Mouse (Mus musculus): ENCODE measurements around the gene Kbtbd4. TPM values are rescaled to one million over a fixed set of nuclear protein-coding genes. Genes with fewer than 3 reads are reported as not detected.
A peak's percentile ranks its signal among the peaks of the same experiment; 100 is the strongest.
"Not testable (repeated sequence)": the region's sequence is repeated elsewhere in the genome, so short reads cannot be mapped to it uniquely, and the experiment has no call there.

The Kbtbd4 gene
- polyA plus RNA-seq, 1 experiment from 2014 or later: 49.8 TPM

- no peaks in the 10 kb centered on the region for H3K36me3 ChIP-seq
- no peaks in the 10 kb centered on the region for H3K9me3 ChIP-seq (replicated peaks)
- H3K4me2 ChIP-seq (replicated peaks): no peak overlapping the region
- H3K27ac ChIP-seq: no peak overlapping the region
- H3K9ac ChIP-seq: no peak overlapping the region
- peaks cover 31% of the 10 kb centered on the region for H3K27me3 ChIP-seq
- H3K4me3 ChIP-seq: no peak overlapping the region
- WGBS: 66% methylated on average over 2 of the region's 2 CpGs
- ATAC-seq (ENCODE audit: low FRiP score): no peak
- peaks cover 19% of the 10 kb centered on the region; the same call in 1 of the 2 replicates for H3K4me1 ChIP-seq
Observed at GRCm38 (mm10) chr2:90881824-90882223, 22.7 kb upstream of the Kbtbd4 start.

- H3K4me2 ChIP-seq (replicated peaks): peak within 1 kb of the TSS; percentile 94
- peak within 1 kb of the TSS; percentile 83 for H3K27ac ChIP-seq
- H3K9me3 ChIP-seq (replicated peaks): no peaks in the 10 kb centered on the region
- peaks cover 33% of the 10 kb centered on the region for H3K4me1 ChIP-seq
- WGBS: under 1% methylated on average over 45 of the region's 45 CpGs
- ATAC-seq (ENCODE audit: low FRiP score): peak; percentile 82
- H3K9ac ChIP-seq: peak within 1 kb of the TSS; percentile 85
- no peaks in the 10 kb centered on the region for H3K36me3 ChIP-seq
- peak within 1 kb of the TSS; percentile 63 for H3K4me3 ChIP-seq
- peaks cover 65% of the 10 kb centered on the region for H3K27me3 ChIP-seq
Observed at GRCm38 (mm10) chr2:90885218-90886041, 19.1 kb upstream of the Kbtbd4 start, which contains the start of gene C1qtnf4. TSS of gene C1qtnf4 (plus strand) at chr2:90885860.

GRCm38 (mm10) chr2:90886436-90886835 is 18.1 kb upstream of the Kbtbd4 start:
- H3K4me2 ChIP-seq (replicated peaks): peak overlapping the region; percentile 94

GRCm38 (mm10) chr2:90887627-90888026 is 16.9 kb upstream of the Kbtbd4 start:
- H3K36me3 ChIP-seq: peaks cover 9% of the 10 kb centered on the region; the same call in 1 of the 2 replicates
- H3K27me3 ChIP-seq: peaks cover 80% of the 10 kb centered on the region
- peak overlapping the region; percentile 63 for H3K4me3 ChIP-seq
- peak overlapping the region; percentile 94 for H3K4me2 ChIP-seq (replicated peaks)
- no peaks in the 10 kb centered on the region for H3K9me3 ChIP-seq (replicated peaks)
- peak overlapping the region; percentile 85; the same call in 1 of the 2 replicates for H3K9ac ChIP-seq
- H3K27ac ChIP-seq: no peak overlapping the region
- no peak for ATAC-seq (ENCODE audit: low FRiP score)
- WGBS: 72% methylated on average over 5 of the region's 5 CpGs
- H3K4me1 ChIP-seq: peaks cover 33% of the 10 kb centered on the region

More at GRCm38 (mm10) chr2:90886436-90886835, 18.1 kb upstream of the Kbtbd4 start:
- Histone ChIP-seq H3K4me1 (peaks cover 33% of the 10 kb centered on the region), H3K27me3 (peaks cover 72% of the 10 kb centered on the region), H3K9ac (peak overlapping the region; percentile 85), H3K4me3 (peak overlapping the region; percentile 63), H3K9me3 (replicated peaks) (no peaks in the 10 kb centered on the region), H3K36me3 (no peaks in the 10 kb centered on the region), H3K27ac (peak overlapping the region; percentile 83)
- no peak for ATAC-seq (ENCODE audit: low FRiP score)
- WGBS: 18% methylated on average over 6 of the region's 6 CpGs

- WGBS: 5% methylated on average over 131 of the region's 133 CpGs
- peaks cover 24% of the 10 kb centered on the region for H3K4me1 ChIP-seq
- peaks cover 72% of the 10 kb centered on the region for H3K27me3 ChIP-seq
- H3K36me3 ChIP-seq: peaks cover 21% of the 10 kb centered on the region; the same call in 1 of the 2 replicates
- ATAC-seq (ENCODE audit: low FRiP score): peak; percentile 42
- no peaks in the 10 kb centered on the region for H3K9me3 ChIP-seq (replicated peaks)
- H3K9ac ChIP-seq: peak overlapping the region; percentile 58
- H3K4me3 ChIP-seq: peak overlapping the region; percentile 50
- peak overlapping the region; percentile 57 for H3K27ac ChIP-seq
- H3K4me2 ChIP-seq (replicated peaks): peak overlapping the region; percentile 69
Observed at GRCm38 (mm10) chr2:90889550-90890548, 14.7 kb upstream of the Kbtbd4 start.

- WGBS: 94% methylated on average over 6 of the region's 6 CpGs
- Histone ChIP-seq H3K9ac (no peak overlapping the region), H3K36me3 (peaks cover 59% of the 10 kb centered on the region), H3K27me3 (peaks cover 33% of the 10 kb centered on the region), H3K27ac (no peak overlapping the region), H3K4me3 (no peak overlapping the region), H3K4me1 (peaks cover 14% of the 10 kb centered on the region), H3K4me2 (replicated peaks) (no peak overlapping the region), H3K9me3 (replicated peaks) (no peaks in the 10 kb centered on the region)
- no peak for ATAC-seq (ENCODE audit: low FRiP score)
Observed at GRCm38 (mm10) chr2:90893673-90894298, 10.8 kb upstream of the Kbtbd4 start.

- not testable (repeated sequence) for H3K9ac ChIP-seq; H3K4me2 ChIP-seq (replicated peaks); H3K4me3 ChIP-seq; H3K9me3 ChIP-seq (replicated peaks); ATAC-seq (ENCODE audit: low FRiP score); H3K27ac ChIP-seq
- peaks cover 64% of the 10 kb centered on the region for H3K36me3 ChIP-seq
- WGBS: 92% methylated on average over 3 of the region's 3 CpGs
- peaks cover 11% of the 10 kb centered on the region for H3K4me1 ChIP-seq
- H3K27me3 ChIP-seq: peaks cover 28% of the 10 kb centered on the region
Observed at GRCm38 (mm10) chr2:90894299-90894677, 10.3 kb upstream of the Kbtbd4 start.

GRCm38 (mm10) chr2:90903398-90903797 is 1.1 kb upstream of the Kbtbd4 start:
- no peak for ATAC-seq (ENCODE audit: low FRiP score)
- peak overlapping the region; percentile 74 for H3K4me2 ChIP-seq (replicated peaks)
- peak overlapping the region; percentile 89 for H3K9ac ChIP-seq
- H3K27me3 ChIP-seq: no peaks in the 10 kb centered on the region
- H3K4me1 ChIP-seq: peaks cover 22% of the 10 kb centered on the region
- peak overlapping the region; percentile 87 for H3K4me3 ChIP-seq
- H3K27ac ChIP-seq: no peak overlapping the region
- peaks cover 44% of the 10 kb centered on the region for H3K36me3 ChIP-seq
- H3K9me3 ChIP-seq (replicated peaks): no peaks in the 10 kb centered on the region
- 88% methylated on average over 2 of the region's 2 CpGs for WGBS

- under 1% methylated on average over 21 of the region's 21 CpGs for WGBS
- no peaks in the 10 kb centered on the region for H3K27me3 ChIP-seq
- peak overlapping the region; percentile 87 for H3K4me3 ChIP-seq
- H3K27ac ChIP-seq: peak overlapping the region; percentile 91
- H3K9ac ChIP-seq: peak overlapping the region; percentile 89
- peak overlapping the region; percentile 74 for H3K4me2 ChIP-seq (replicated peaks)
- peaks cover 46% of the 10 kb centered on the region for H3K36me3 ChIP-seq
- H3K9me3 ChIP-seq (replicated peaks): no peaks in the 10 kb centered on the region
- peaks cover 22% of the 10 kb centered on the region for H3K4me1 ChIP-seq
- ATAC-seq (ENCODE audit: low FRiP score): peak; percentile 77
Observed at GRCm38 (mm10) chr2:90904856-90905224, 300 bp downstream of the Kbtbd4 start.

- Histone ChIP-seq H3K9ac (no peak overlapping the region), H3K36me3 (peaks cover 54% of the 10 kb centered on the region), H3K4me2 (replicated peaks) (no peak overlapping the region), H3K4me1 (peaks cover 22% of the 10 kb centered on the region), H3K4me3 (no peak overlapping the region), H3K27me3 (no peaks in the 10 kb centered on the region), H3K9me3 (replicated peaks) (no peaks in the 10 kb centered on the region), H3K27ac (no peak overlapping the region)
- ATAC-seq (ENCODE audit: low FRiP score): no peak
- 94% methylated on average over 2 of the region's 2 CpGs for WGBS
Observed at GRCm38 (mm10) chr2:90906721-90907120, 2.2 kb downstream of the Kbtbd4 start.

GRCm38 (mm10) chr2:90910861-90911260 is 6.3 kb downstream of the Kbtbd4 start:
- H3K27ac ChIP-seq: no peak overlapping the region
- no peak overlapping the region for H3K4me3 ChIP-seq
- H3K27me3 ChIP-seq: no peaks in the 10 kb centered on the region
- H3K9me3 ChIP-seq (replicated peaks): no peaks in the 10 kb centered on the region
- no peak overlapping the region for H3K4me2 ChIP-seq (replicated peaks)
- peaks cover 63% of the 10 kb centered on the region for H3K36me3 ChIP-seq
- peaks cover 9% of the 10 kb centered on the region for H3K4me1 ChIP-seq
- ATAC-seq (ENCODE audit: low FRiP score): no peak
- 83% methylated on average over 1 of the region's 1 CpGs for WGBS
- H3K9ac ChIP-seq: no peak overlapping the region

Measured in hindbrain, embryonic 12.5 days (tissue).